Comparison of ENCODE assay signal across 7 mouse cellular contexts in genomic region chr10:40529617-40530016, GRCm38 (mm10). TPM values are rescaled to one million over a fixed set of nuclear protein-coding genes. Genes with fewer than 3 reads are reported as not detected.
DNase-seq lines count a peak whose midpoint lies in the region; ATAC-seq and TF ChIP-seq lines count a peak whose summit lies in the region.

No protein-coding gene starts in this region.

- no peak overlapping the region for H3K27ac ChIP-seq in kidney, embryonic 16.5 days (ENCODE audit: low read length)
- H3K27ac ChIP-seq in hindbrain, postnatal 0 days, result no peak overlapping the region
- no peak overlapping the region for H3K27ac ChIP-seq in thymus, adult 2 months (ENCODE audit: control insufficient read depth, insufficient read depth, low read length)

- H3K4me1 ChIP-seq in kidney, embryonic 16.5 days (ENCODE audit: insufficient read depth, low read length), result 0 out of 2 replicates have a peak, but pooled peaks cover 7% of the 10 kb centered on the region
- H3K4me1 ChIP-seq in hindbrain, postnatal 0 days (ENCODE audit: insufficient read depth, low read length), result no peaks in the 10 kb centered on the region
- peaks cover 26% of the 10 kb centered on the region for H3K4me1 ChIP-seq in thymus, adult 2 months (replicated peaks; ENCODE audit: control insufficient read depth, insufficient read depth, low read length)

- no peak overlapping the region for H3K4me2 ChIP-seq in kidney, embryonic 16.5 days (replicated peaks; ENCODE audit: low read depth, low read length)
- no peak overlapping the region for H3K4me2 ChIP-seq in hindbrain, postnatal 0 days (ENCODE audit: low read depth, low read length)

- H3K9me3 ChIP-seq in kidney, embryonic 16.5 days (ENCODE audit: low read length), result 0 out of 2 replicates have a peak, but pooled peaks cover 3% of the 10 kb centered on the region
- H3K9me3 ChIP-seq in hindbrain, postnatal 0 days (ENCODE audit: low read length), result no peaks in the 10 kb centered on the region

- no peak for TF ChIP-seq POLR2A in thymus, adult 2 months (IDR thresholded peaks at IDR 0.05; ENCODE audit: control insufficient read depth, extremely low read depth, insufficient read depth, low read length, poor library complexity)

- H3K4me3 ChIP-seq in kidney, embryonic 16.5 days (ENCODE audit: low read length), result no peak overlapping the region
- H3K4me3 ChIP-seq in hindbrain, postnatal 0 days (ENCODE audit: low read length), result no peak overlapping the region
- H3K4me3 ChIP-seq in thymus, adult 2 months (ENCODE audit: control insufficient read depth, insufficient read depth, low read length), result no peak overlapping the region

- DNase-seq in kidney, adult 11 months, result peak; percentile 38
- peak; percentile 53 to 75 for DNase-seq in CD8-positive naive resting alpha-beta T cell, adult 2 months (ENCODE audit: low read depth in 2 of 2, low spot score in 2 of 2)
- peak; percentile 67 for DNase-seq in T-cell, adult 2 months (ENCODE audit: low spot score)
- peak; percentile 69 for DNase-seq in hindbrain, postnatal 0 days (ENCODE audit: low spot score)
- peak; percentile 70 for DNase-seq in lung, postnatal 14 days
- peak; percentile 74 for DNase-seq in thymus, adult 2 months

- ATAC-seq in kidney, embryonic 16.5 days (ENCODE audit: low FRiP score, low TSS enrichment), result no peak
- ATAC-seq in hindbrain, postnatal 0 days, result no peak

- no peaks in the 10 kb centered on the region for H3K36me3 ChIP-seq in kidney, embryonic 16.5 days (ENCODE audit: insufficient read depth, low read length)
- no peaks in the 10 kb centered on the region for H3K36me3 ChIP-seq in hindbrain, postnatal 0 days (ENCODE audit: insufficient read depth, low read length)
- H3K36me3 ChIP-seq in thymus, adult 2 months (ENCODE audit: control insufficient read depth, insufficient read depth, low read length), result no peaks in the 10 kb centered on the region

- no peak overlapping the region for H3K9ac ChIP-seq in kidney, embryonic 16.5 days (replicated peaks; ENCODE audit: low read length)
- no peak overlapping the region for H3K9ac ChIP-seq in hindbrain, postnatal 0 days (replicated peaks; ENCODE audit: low read length)

- H3K27me3 ChIP-seq in kidney, embryonic 16.5 days (ENCODE audit: insufficient read depth, low read length), result no peaks in the 10 kb centered on the region
- H3K27me3 ChIP-seq in hindbrain, postnatal 0 days (ENCODE audit: insufficient read depth, low read length), result no peaks in the 10 kb centered on the region
- no peaks in the 10 kb centered on the region for H3K27me3 ChIP-seq in thymus, adult 2 months (ENCODE audit: control insufficient read depth, insufficient read depth, low read length)

- peak; percentile 78 for TF ChIP-seq CTCF in hindbrain, postnatal 0 days (IDR thresholded peaks at IDR 0.05; ENCODE audit: low read depth)
- no peak for TF ChIP-seq CTCF in thymus, adult 2 months (IDR thresholded peaks at IDR 0.05; ENCODE audit: borderline replicate concordance, control insufficient read depth, extremely low read depth, insufficient read depth, low read length, poor library complexity)

- WGBS in kidney, embryonic 16.5 days, result 64% methylated on average over 6 of the region's 6 CpGs
- WGBS in hindbrain, postnatal 0 days, result 60% methylated on average over 6 of the region's 6 CpGs
- 8% methylated on average over 6 of the region's 6 CpGs for WGBS in thymus, adult 2 months

RNA-seq across cellular contexts. Expression of gene Slc22a16, which starts 40.5 kb away (rescaled TPM):
- polyA plus RNA-seq in kidney, embryonic 16.5 days (2015; fragmentation: Nextera tagmentation; extraction: Ambion mirVana), result not detected in 2 replicates
- not detected in 2 replicates for total RNA-seq in hindbrain, postnatal 0 days (2014; rRNA removed)
- polyA plus RNA-seq in hindbrain, postnatal 0 days (2015; fragmentation: Nextera tagmentation; extraction: Ambion mirVana), result not detected in 2 replicates
- polyA plus RNA-seq in thymus, adult 2 months (2012; rRNA removed), result not detected in 2 replicates
